Mouse (Mus musculus) embryonic facial prominence, embryonic 13.5 days (tissue): ENCODE measurements around the gene Olfr1131. TPM values are rescaled to one million over a fixed set of nuclear protein-coding genes. Genes with fewer than 3 reads are reported as not detected.
"Not testable (repeated sequence)": the region's sequence is repeated elsewhere in the genome, so short reads cannot be mapped to it uniquely, and the experiment has no call there.

Source experiments
- ATAC-seq: fragments of 200-750 bp; cut with Nextera tagmentation; 2 replicates; pipeline ENCODE4 v1.8.0; 2017; ENCODE audit warnings: low read depth; ENCODE audit not compliant: insufficient number of reproducible peaks, insufficient read depth, low FRiP score, low TSS enrichment
- H3K27ac ChIP-seq: fragments of 300-500 bp; sonication (generic); 2 replicates; pipeline ENCODE4 v1.5.1; 2015; ENCODE audit warnings: moderate library complexity, mild to moderate bottlenecking, inconsistent platforms
- H3K27me3 ChIP-seq: fragments of 300-500 bp; sonication (generic); 2 replicates; pipeline ENCODE4 v1.6.1; 2015; ENCODE audit warnings: mild to moderate bottlenecking, inconsistent platforms
- H3K36me3 ChIP-seq: fragments of 300-500 bp; sonication (generic); 2 replicates; pipeline ENCODE4 v1.6.1; 2015; ENCODE audit warnings: mild to moderate bottlenecking, inconsistent platforms
- H3K4me1 ChIP-seq: fragments of 300-500 bp; sonication (generic); 2 replicates; pipeline ENCODE4 v1.6.1; 2015; ENCODE audit warnings: inconsistent platforms
- H3K4me2 ChIP-seq: fragments of 300-500 bp; sonication (generic); 2 replicates; pipeline ENCODE4 v1.6.1; 2015; ENCODE audit warnings: moderate library complexity, mild to moderate bottlenecking, inconsistent platforms
- H3K4me3 ChIP-seq: fragments of 300-500 bp; sonication (generic); 2 replicates; pipeline ENCODE4 v1.5.1; 2015; ENCODE audit warnings: mild to moderate bottlenecking, inconsistent platforms
- H3K9ac ChIP-seq: fragments of 300-500 bp; sonication (generic); 2 replicates; pipeline ENCODE4 v1.6.1; 2015; ENCODE audit warnings: mild to moderate bottlenecking, inconsistent platforms
- H3K9me3 ChIP-seq: fragments of 300-500 bp; sonication (generic); 2 replicates; pipeline ENCODE4 v1.6.1; 2016; ENCODE audit warnings: inconsistent platforms
- WGBS: fragments of 180-500 bp; shearing (Covaris S2); methylation state at CpG from one replicate; pipeline ENCODE4 v1.1.7; 2015; ENCODE audit warnings: mixed read lengths; 5-methylcytosine and 5-hydroxymethylcytosine counted together
- polyA plus RNA-seq: library from polyadenylated mRNA; unstranded; fragments of >200 nt; fragmentation: Nextera tagmentation; extraction: Ambion mirVana; gene quantifications from 2 replicates; pipeline ENCODE4 v1.2.1, GENCODE M21; 2015

Gene Olfr1131
- not detected in 2 replicates for polyA plus RNA-seq

DNA sequence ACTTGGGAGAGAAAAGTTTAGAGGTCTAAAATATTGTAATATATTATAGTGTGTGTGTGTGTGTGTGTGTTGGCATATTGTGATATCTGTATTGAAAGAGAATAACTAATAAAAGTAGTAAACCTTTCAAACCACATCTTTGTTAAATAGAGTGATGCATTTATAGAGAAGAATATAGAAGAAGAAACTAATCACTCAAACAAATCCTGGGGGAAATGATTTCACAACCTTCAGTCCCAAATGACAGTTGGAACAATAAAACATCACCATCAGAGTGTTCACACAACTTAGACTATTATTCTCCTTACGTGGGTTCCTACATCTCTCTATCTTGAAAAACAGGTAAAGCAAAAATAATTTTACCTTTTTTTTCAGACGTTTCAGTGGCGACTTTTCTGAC is at the start of gene Olfr1131:
TSS of gene Olfr1131 (plus strand) at position 301 of the 400 bp plus-strand sequence.
- ATAC-seq = no peak
- H3K27me3 ChIP-seq = no peaks in the 10 kb centered on the region
- H3K4me3 ChIP-seq = no peak within 1 kb of the TSS
- no peak within 1 kb of the TSS for H3K4me2 ChIP-seq
- H3K27ac ChIP-seq = no peak within 1 kb of the TSS
- H3K9me3 ChIP-seq = no peaks in the 10 kb centered on the region
- no peaks in the 10 kb centered on the region for H3K36me3 ChIP-seq
- no peak within 1 kb of the TSS for H3K9ac ChIP-seq
- no peaks in the 10 kb centered on the region for H3K4me1 ChIP-seq
- WGBS = 70% methylated on average over 3 of the region's 3 CpGs

DNA sequence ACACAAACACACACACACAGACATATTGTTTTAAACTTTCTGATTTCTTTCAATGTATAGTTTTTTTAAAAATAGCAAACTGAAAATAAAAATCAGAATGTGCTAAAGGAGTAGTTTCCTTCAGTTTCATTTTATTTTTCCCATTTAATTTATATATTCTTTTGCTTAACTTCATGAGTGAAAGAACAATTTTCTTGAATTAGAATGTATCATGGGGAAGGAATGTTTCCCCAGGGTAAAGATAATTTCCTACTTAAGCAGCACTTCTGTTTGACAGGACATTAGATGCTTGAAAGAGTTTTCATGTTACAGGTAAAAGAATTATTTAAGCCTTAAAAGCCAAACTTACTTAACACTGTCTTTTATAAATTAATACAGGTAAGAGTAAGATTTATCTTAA is 21.0 kb upstream of the Olfr1131 start, which contains the start of gene Olfr1130:
TSS of gene Olfr1130 (plus strand) at position 301 of the 400 bp plus-strand sequence.
- not testable (repeated sequence) for ATAC-seq, H3K4me2 ChIP-seq, H3K4me1 ChIP-seq, H3K27me3 ChIP-seq, H3K4me3 ChIP-seq, H3K27ac ChIP-seq, H3K36me3 ChIP-seq, H3K9ac ChIP-seq, H3K9me3 ChIP-seq

DNA sequence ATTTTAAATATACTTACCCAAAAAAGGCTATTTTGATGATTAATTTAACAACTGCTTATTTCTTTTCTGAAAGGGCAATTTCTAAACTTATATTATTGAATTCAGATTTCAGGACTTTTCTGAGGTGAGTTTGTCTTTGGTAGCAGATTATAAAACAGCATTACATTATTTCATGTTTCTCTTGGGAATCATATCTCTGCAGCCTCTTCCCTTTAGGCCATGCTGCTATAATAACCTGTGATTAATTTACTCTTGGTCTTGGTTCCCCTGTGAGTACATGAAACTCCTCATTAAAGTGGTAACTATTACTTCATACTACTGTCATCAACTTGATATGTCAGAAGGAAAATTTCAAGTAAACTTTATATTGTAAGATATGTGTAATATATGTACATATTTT is 10.5 kb downstream of the Olfr1131 start, which contains the start of gene Olfr1132:
TSS of gene Olfr1132 (minus strand) at position 101 of the 400 bp plus-strand sequence.
- H3K9ac ChIP-seq = no peak within 1 kb of the TSS
- H3K9me3 ChIP-seq = no peaks in the 10 kb centered on the region
- ATAC-seq = no peak
- H3K27me3 ChIP-seq = no peaks in the 10 kb centered on the region
- no peak within 1 kb of the TSS for H3K27ac ChIP-seq
- H3K4me3 ChIP-seq = no peak within 1 kb of the TSS
- no peaks in the 10 kb centered on the region for H3K36me3 ChIP-seq
- no peak within 1 kb of the TSS for H3K4me2 ChIP-seq
- H3K4me1 ChIP-seq = no peaks in the 10 kb centered on the region

DNA sequence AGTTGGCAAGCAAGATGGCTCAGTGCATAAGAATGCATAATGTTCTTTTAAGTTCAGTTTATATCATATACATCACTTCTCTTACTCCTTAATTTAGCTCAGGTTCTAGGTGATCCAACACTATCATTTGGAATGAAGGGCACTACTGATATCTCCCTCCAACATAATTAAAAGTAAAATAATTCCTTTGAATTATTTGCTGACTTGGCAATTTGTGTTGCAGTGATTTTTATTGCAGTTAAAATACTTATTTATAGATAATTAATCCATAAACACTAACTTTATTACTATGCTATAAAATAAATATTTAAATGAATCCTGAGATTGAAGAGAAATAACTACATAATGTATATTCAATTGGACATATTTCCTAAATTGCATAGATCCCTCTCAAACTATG is 15.5 kb downstream of the Olfr1131 start:
- Histone ChIP-seq H3K9ac (no peak overlapping the region), H3K4me2 (no peak overlapping the region), H3K36me3 (no peaks in the 10 kb centered on the region), H3K27me3 (no peaks in the 10 kb centered on the region), H3K27ac (no peak overlapping the region), H3K4me1 (no peaks in the 10 kb centered on the region), H3K9me3 (no peaks in the 10 kb centered on the region), H3K4me3 (no peak overlapping the region)
- ATAC-seq = no peak

DNA sequence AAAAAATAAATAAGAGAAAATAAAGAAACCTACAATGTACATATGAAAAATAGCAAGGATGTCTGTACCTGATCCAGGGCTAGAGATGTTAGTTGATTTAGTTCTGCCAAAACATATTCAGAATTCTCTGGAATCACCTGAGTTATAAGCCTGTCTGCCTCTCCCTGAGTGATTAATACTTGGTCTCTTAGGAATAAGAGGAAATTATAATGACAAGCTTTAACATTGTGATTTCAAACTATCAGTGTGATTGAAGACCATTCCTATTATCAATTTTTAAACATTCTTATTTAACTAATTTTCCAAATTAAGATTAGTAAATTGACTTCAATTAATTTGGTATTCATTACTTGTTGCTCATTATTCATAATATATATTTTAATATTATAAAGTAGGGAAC is 20.4 kb downstream of the Olfr1131 start, which contains the start of gene Olfr1133:
TSS of gene Olfr1133 (minus strand) at position 101 of the 400 bp plus-strand sequence.
- no peaks in the 10 kb centered on the region for H3K9me3 ChIP-seq
- no peak within 1 kb of the TSS for H3K4me3 ChIP-seq
- no peaks in the 10 kb centered on the region for H3K36me3 ChIP-seq
- no peaks in the 10 kb centered on the region for H3K4me1 ChIP-seq
- H3K27ac ChIP-seq = no peak within 1 kb of the TSS
- H3K4me2 ChIP-seq = no peak within 1 kb of the TSS
- ATAC-seq = no peak
- no peak within 1 kb of the TSS for H3K9ac ChIP-seq
- no peaks in the 10 kb centered on the region for H3K27me3 ChIP-seq

DNA sequence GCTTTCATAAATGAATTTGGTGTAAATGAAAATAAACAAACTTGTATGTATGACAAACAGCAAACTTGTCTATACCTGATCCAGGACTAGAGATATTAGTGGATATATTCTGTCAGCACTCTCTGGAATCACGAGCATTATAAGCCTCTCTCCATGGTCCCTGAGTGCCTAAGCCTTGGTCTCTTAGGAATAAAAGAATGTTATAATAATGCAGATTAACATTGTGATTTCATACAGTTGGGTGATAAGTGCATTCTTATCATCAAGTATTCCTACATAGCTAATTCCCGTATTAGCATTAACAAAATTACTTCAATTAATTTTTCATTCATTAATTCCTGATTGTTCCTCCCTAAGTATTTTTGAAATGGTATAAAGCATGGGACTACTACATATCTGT is 31.5 kb downstream of the Olfr1131 start, which contains the start of gene Olfr1134:
TSS of gene Olfr1134 (minus strand) at position 101 of the 400 bp plus-strand sequence.
- Histone ChIP-seq H3K4me1 (no peaks in the 10 kb centered on the region), H3K4me2 (no peak within 1 kb of the TSS), H3K27me3 (no peaks in the 10 kb centered on the region), H3K27ac (no peak within 1 kb of the TSS), H3K9ac (no peak within 1 kb of the TSS), H3K36me3 (no peaks in the 10 kb centered on the region), H3K4me3 (no peak within 1 kb of the TSS), H3K9me3 (no peaks in the 10 kb centered on the region)
- ATAC-seq = no peak
- 79% methylated on average over 2 of the region's 2 CpGs for WGBS

GRCm38 (mm10) chr2:87673564-87673963 is 46.7 kb downstream of the Olfr1131 start, which contains the start of gene Olfr1135:
Olfr1135 (minus strand) TSS chr2:87673664.
- Histone ChIP-seq H3K9me3 (no peaks in the 10 kb centered on the region), H3K36me3 (no peaks in the 10 kb centered on the region), H3K9ac (no peak within 1 kb of the TSS), H3K4me2 (no peak within 1 kb of the TSS), H3K27ac (no peak within 1 kb of the TSS), H3K4me3 (no peak within 1 kb of the TSS), H3K4me1 (no peaks in the 10 kb centered on the region), H3K27me3 (no peaks in the 10 kb centered on the region)
- no peak for ATAC-seq
- WGBS = 24% methylated on average over 1 of the region's 1 CpGs

Other genes starting within 250 kb of the Olfr1131 start
- gene Olfr1122, start 241.3 kb upstream of the Olfr1131 start, polyA plus RNA-seq = not detected in 2 replicates
- not detected in 2 replicates for gene Olfr1123, start 210.5 kb upstream of the Olfr1131 start, polyA plus RNA-seq
- gene Olfr1124, start 196.8 kb upstream of the Olfr1131 start, polyA plus RNA-seq = 0.14 TPM in 1 of 2 replicates, not detected in the other
- not detected in 2 replicates for gene Olfr1126, start 173.1 kb upstream of the Olfr1131 start, polyA plus RNA-seq
- not detected in 2 replicates for gene Pramel7, start 130.0 kb upstream of the Olfr1131 start, polyA plus RNA-seq
- gene Pramel6, start 120.5 kb upstream of the Olfr1131 start, polyA plus RNA-seq = not detected in 2 replicates
- not detected in 2 replicates for gene Olfr153, start 95.3 kb upstream of the Olfr1131 start, polyA plus RNA-seq
- gene Olfr1128, start 81.6 kb upstream of the Olfr1131 start, polyA plus RNA-seq = not detected in 2 replicates
- not detected in 2 replicates for gene Olfr1129, start 53.2 kb upstream of the Olfr1131 start, polyA plus RNA-seq
- not detected in 2 replicates for gene Olfr1130, start 20.9 kb upstream of the Olfr1131 start, polyA plus RNA-seq
- not detected in 2 replicates for gene Olfr1132, start 10.4 kb downstream of the Olfr1131 start, polyA plus RNA-seq
- not detected in 2 replicates for gene Olfr1133, start 20.3 kb downstream of the Olfr1131 start, polyA plus RNA-seq
- not detected in 2 replicates for gene Olfr1134, start 31.4 kb downstream of the Olfr1131 start, polyA plus RNA-seq
- gene Olfr1135, start 46.6 kb downstream of the Olfr1131 start, polyA plus RNA-seq = not detected in 2 replicates
- gene Olfr1136, start 66.8 kb downstream of the Olfr1131 start, polyA plus RNA-seq = not detected in 2 replicates
- 0.29 TPM in 1 of 2 replicates, not detected in the other for gene Olfr1137, start 86.1 kb downstream of the Olfr1131 start, polyA plus RNA-seq
- gene Olfr1138, start 112.9 kb downstream of the Olfr1131 start, polyA plus RNA-seq = not detected in 2 replicates
- gene Olfr1140, start 116.6 kb downstream of the Olfr1131 start, polyA plus RNA-seq = not detected in 2 replicates
- gene Olfr1141, start 126.9 kb downstream of the Olfr1131 start, polyA plus RNA-seq = not detected in 2 replicates
- gene Olfr152, start 152.4 kb downstream of the Olfr1131 start, polyA plus RNA-seq = not detected in 2 replicates
- gene Olfr1143, start 173.5 kb downstream of the Olfr1131 start, polyA plus RNA-seq = not detected in 2 replicates
- gene Olfr1145, start 182.7 kb downstream of the Olfr1131 start, polyA plus RNA-seq = not detected in 2 replicates
- gene Olfr1148, start 203.4 kb downstream of the Olfr1131 start, polyA plus RNA-seq = not detected in 2 replicates
- gene Olfr1150-ps1, start 216.9 kb downstream of the Olfr1131 start, polyA plus RNA-seq = not detected in 2 replicates
- not detected in 2 replicates for gene Olfr1151, start 228.8 kb downstream of the Olfr1131 start, polyA plus RNA-seq
- gene Olfr1152, start 239.4 kb downstream of the Olfr1131 start, polyA plus RNA-seq = not detected in 2 replicates